Comparison of ENCODE assay signal across 13 mouse cellular contexts in genomic region chr2:28727786-28728404, GRCm38 (mm10). TPM values are rescaled to one million over a fixed set of nuclear protein-coding genes. Genes with fewer than 3 reads are reported as not detected.
DNase-seq lines count a peak whose midpoint lies in the region; ATAC-seq and TF ChIP-seq lines count a peak whose summit lies in the region.
"Had no signal": no experiment of that assay in that cellular context is flagged by ENCODE, and none has a peak within 500 bp of the region (broad histone marks: within the 10 kb centered on the region; RNA-seq: fewer than 3 reads in every experiment).

No protein-coding gene starts in this region.

- peaks cover 29% of the 10 kb centered on the region for H3K4me1 ChIP-seq in embryonic facial prominence, embryonic 10.5 days
- peaks cover 3% of the 10 kb centered on the region; the same call in 1 of the 2 replicates for H3K4me1 ChIP-seq in hindbrain, embryonic 11.5 days (replicated peaks; ENCODE audit: control insufficient read depth, insufficient read depth, low read length)
- peaks cover 26% of the 10 kb centered on the region for H3K4me1 ChIP-seq in midbrain, embryonic 10.5 days
- H3K4me1 ChIP-seq in thymus, adult 2 months (replicated peaks; ENCODE audit: control insufficient read depth, insufficient read depth, low read length): peaks cover 9% of the 10 kb centered on the region
- 0 out of 2 replicates have a peak, but pooled peaks cover 3% of the 10 kb centered on the region for H3K4me1 ChIP-seq in kidney, embryonic 16.5 days (ENCODE audit: insufficient read depth, low read length)
- H3K4me1 ChIP-seq: intestine, embryonic 15.5 days; stomach, embryonic 15.5 days had no signal

- intact Hi-C loops in left cerebral cortex, postnatal 36 days (cut with DNase I): no loop called here
- intact Hi-C loops in heart, postnatal 10 days (cut with DNase I): no loop called here

- H3K4me2 ChIP-seq in hindbrain, embryonic 11.5 days (replicated peaks; ENCODE audit: low read depth, low read length): no peak overlapping the region
- H3K4me2 ChIP-seq in kidney, embryonic 16.5 days (replicated peaks; ENCODE audit: low read depth, low read length): no peak overlapping the region
- H3K4me2 ChIP-seq: intestine, embryonic 15.5 days; stomach, embryonic 15.5 days had no signal

- H3K27ac ChIP-seq in embryonic facial prominence, embryonic 10.5 days (replicated peaks): peak overlapping the region; percentile 65
- H3K27ac ChIP-seq in hindbrain, embryonic 11.5 days (ENCODE audit: low read depth, low read length): peak overlapping the region; percentile 62; the same call in 1 of the 2 replicates
- H3K27ac ChIP-seq in midbrain, embryonic 10.5 days (replicated peaks): peak overlapping the region; percentile 68
- H3K27ac ChIP-seq in thymus, adult 2 months (ENCODE audit: control insufficient read depth, insufficient read depth, low read length): no peak overlapping the region
- H3K27ac ChIP-seq in kidney, embryonic 16.5 days (ENCODE audit: low read length): no peak overlapping the region
- H3K27ac ChIP-seq: intestine, embryonic 15.5 days; stomach, embryonic 15.5 days had no signal

- no peak for TF ChIP-seq CTCF in thymus, adult 2 months (IDR thresholded peaks at IDR 0.05; ENCODE audit: borderline replicate concordance, control insufficient read depth, extremely low read depth, insufficient read depth, low read length, poor library complexity)

- no peaks in the 10 kb centered on the region for H3K9me3 ChIP-seq in embryonic facial prominence, embryonic 10.5 days
- H3K9me3 ChIP-seq in hindbrain, embryonic 11.5 days (ENCODE audit: control insufficient read depth, low read length): no peaks in the 10 kb centered on the region
- no peaks in the 10 kb centered on the region for H3K9me3 ChIP-seq in midbrain, embryonic 10.5 days (replicated peaks)
- H3K9me3 ChIP-seq in kidney, embryonic 16.5 days (ENCODE audit: low read length): no peaks in the 10 kb centered on the region
- H3K9me3 ChIP-seq: intestine, embryonic 15.5 days; megakaryocyte, embryonic 14.5 days; stomach, embryonic 15.5 days had no signal

- ATAC-seq in hindbrain, embryonic 11.5 days (ENCODE audit: low FRiP score): peak; percentile 43; the same call in 1 of the 2 replicates
- no peak for ATAC-seq in kidney, embryonic 16.5 days (ENCODE audit: low FRiP score, low TSS enrichment)
- ATAC-seq: intestine, embryonic 15.5 days had no signal

- H3K27me3 ChIP-seq in embryonic facial prominence, embryonic 10.5 days (replicated peaks; ENCODE audit: low read depth, poor library complexity, severe bottlenecking): peaks cover 26% of the 10 kb centered on the region
- no peaks in the 10 kb centered on the region for H3K27me3 ChIP-seq in hindbrain, embryonic 11.5 days (ENCODE audit: control insufficient read depth, insufficient read depth, low read length)
- H3K27me3 ChIP-seq in midbrain, embryonic 10.5 days (ENCODE audit: low read depth, poor library complexity, severe bottlenecking): peaks cover 10% of the 10 kb centered on the region; the same call in 1 of the 2 replicates
- no peaks in the 10 kb centered on the region for H3K27me3 ChIP-seq in thymus, adult 2 months (ENCODE audit: control insufficient read depth, insufficient read depth, low read length)
- no peaks in the 10 kb centered on the region for H3K27me3 ChIP-seq in kidney, embryonic 16.5 days (ENCODE audit: insufficient read depth, low read length)
- H3K27me3 ChIP-seq: intestine, embryonic 15.5 days; stomach, embryonic 15.5 days had no signal

- DNase-seq in embryonic facial prominence, embryonic 10.5 days (ENCODE audit: low spot score): no peak
- peak; percentile 49 for DNase-seq in hindbrain, embryonic 11.5 days (ENCODE audit: low spot score)
- DNase-seq in midbrain, embryonic 10.5 days (ENCODE audit: low spot score): no peak
- peak; percentile 16 for DNase-seq in thymus, adult 2 months
- no peak for DNase-seq in left cerebral cortex, postnatal 36 days (ENCODE audit: low spot score in 2 of 2)
- DNase-seq in adrenal gland, adult 2 months: no peak
- no peak for DNase-seq in heart, postnatal 10 days
- DNase-seq: cerebellum, postnatal 36 days had no signal

- H3K36me3 ChIP-seq in embryonic facial prominence, embryonic 10.5 days (replicated peaks): no peaks in the 10 kb centered on the region
- H3K36me3 ChIP-seq in hindbrain, embryonic 11.5 days (ENCODE audit: control insufficient read depth, insufficient read depth, low read length): no peaks in the 10 kb centered on the region
- H3K36me3 ChIP-seq in midbrain, embryonic 10.5 days: no peaks in the 10 kb centered on the region
- H3K36me3 ChIP-seq in thymus, adult 2 months (ENCODE audit: control insufficient read depth, insufficient read depth, low read length): no peaks in the 10 kb centered on the region
- no peaks in the 10 kb centered on the region for H3K36me3 ChIP-seq in kidney, embryonic 16.5 days (ENCODE audit: insufficient read depth, low read length)
- H3K36me3 ChIP-seq: intestine, embryonic 15.5 days; stomach, embryonic 15.5 days had no signal

- WGBS in embryonic facial prominence, embryonic 10.5 days: 32% methylated on average over 16 of the region's 16 CpGs
- 12% methylated on average over 16 of the region's 16 CpGs for WGBS in hindbrain, embryonic 11.5 days
- WGBS in midbrain, embryonic 10.5 days: 31% methylated on average over 16 of the region's 16 CpGs
- WGBS in thymus, adult 2 months: 56% methylated on average over 16 of the region's 16 CpGs
- 23% methylated on average over 16 of the region's 16 CpGs for WGBS in kidney, embryonic 16.5 days

- peak overlapping the region; percentile 12; the same call in 1 of the 2 replicates for H3K9ac ChIP-seq in hindbrain, embryonic 11.5 days (ENCODE audit: low read depth, low read length)
- no peak overlapping the region for H3K9ac ChIP-seq in kidney, embryonic 16.5 days (replicated peaks; ENCODE audit: low read length)
- H3K9ac ChIP-seq: intestine, embryonic 15.5 days; stomach, embryonic 15.5 days had no signal

- no peak for TF ChIP-seq POLR2A in thymus, adult 2 months (IDR thresholded peaks at IDR 0.05; ENCODE audit: control insufficient read depth, extremely low read depth, insufficient read depth, low read length, poor library complexity)

- 0 out of 2 replicates have a peak overlapping the region, but pooled peaks have one; percentile 5 for H3K4me3 ChIP-seq in embryonic facial prominence, embryonic 10.5 days
- H3K4me3 ChIP-seq in hindbrain, embryonic 11.5 days (ENCODE audit: low read depth, low read length): no peak overlapping the region
- no peak overlapping the region for H3K4me3 ChIP-seq in midbrain, embryonic 10.5 days
- no peak overlapping the region for H3K4me3 ChIP-seq in thymus, adult 2 months (ENCODE audit: control insufficient read depth, insufficient read depth, low read length)
- no peak overlapping the region for H3K4me3 ChIP-seq in kidney, embryonic 16.5 days (ENCODE audit: low read length)
- H3K4me3 ChIP-seq: intestine, embryonic 15.5 days; megakaryocyte, embryonic 14.5 days; stomach, embryonic 15.5 days had no signal

RNA-seq across cellular contexts. Expression of gene Ak8, which starts 27.9 kb away (rescaled TPM):
- 0.70 and 1.1 TPM in 2 replicates for polyA plus RNA-seq in embryonic facial prominence, embryonic 10.5 days (2016; fragmentation: Nextera tagmentation; extraction: Ambion mirVana)
- 1.3 and 1.5 TPM in 2 replicates for polyA plus RNA-seq in hindbrain, embryonic 11.5 days (2014; fragmentation: Nextera tagmentation; extraction: Ambion mirVana)
- 0.61 and 0.72 TPM in 2 replicates for polyA plus RNA-seq in midbrain, embryonic 10.5 days (2016; fragmentation: Nextera tagmentation; extraction: Ambion mirVana)
- 0.75 and 0.89 TPM in 2 replicates for polyA plus RNA-seq in thymus, adult 2 months (2012; rRNA removed)
- polyA plus RNA-seq in kidney, embryonic 16.5 days (2015; fragmentation: Nextera tagmentation; extraction: Ambion mirVana): 0.94 and 1.2 TPM in 2 replicates
- total RNA-seq in left cerebral cortex, postnatal 36 days (2021): 1 to 10 TPM; 1.6 to 1.7 TPM
- total RNA-seq in adrenal gland, adult 2 months (2021): under 1 TPM; 0.29 to 0.38 TPM
- polyA plus RNA-seq in adrenal gland, adult 2 months (2012; rRNA removed): 0.29 and 0.44 TPM in 2 replicates
- total RNA-seq in heart, postnatal 10 days (2021): not detected

RNA-seq across cellular contexts. Expression of gene Spaca9, which starts 28.4 kb away (rescaled TPM):
- polyA plus RNA-seq in embryonic facial prominence, embryonic 10.5 days (2016; fragmentation: Nextera tagmentation; extraction: Ambion mirVana): 2.6 and 3.2 TPM in 2 replicates
- polyA plus RNA-seq in hindbrain, embryonic 11.5 days (2014; fragmentation: Nextera tagmentation; extraction: Ambion mirVana): 3.3 and 5.3 TPM in 2 replicates
- 1.7 and 3.2 TPM in 2 replicates for polyA plus RNA-seq in midbrain, embryonic 10.5 days (2016; fragmentation: Nextera tagmentation; extraction: Ambion mirVana)
- 1.6 and 2.5 TPM in 2 replicates for polyA plus RNA-seq in thymus, adult 2 months (2012; rRNA removed)
- 2.3 and 2.7 TPM in 2 replicates for polyA plus RNA-seq in kidney, embryonic 16.5 days (2015; fragmentation: Nextera tagmentation; extraction: Ambion mirVana)
- total RNA-seq in left cerebral cortex, postnatal 36 days (2021): not detected
- total RNA-seq in adrenal gland, adult 2 months (2021): under 1 TPM in 1 of 2 experiments, not detected in 1; 0.92 TPM
- 0.84 TPM in 1 of 2 replicates, not detected in the other for polyA plus RNA-seq in adrenal gland, adult 2 months (2012; rRNA removed)
- not detected for total RNA-seq in heart, postnatal 10 days (2021)
- total RNA-seq: heart, adult 8-10 months had no signal

Comparison
In these comparisons a context has a peak if more than half of its experiments do, and no peak if none do; other contexts are left out.
1. DNase-seq: peak in hindbrain, embryonic 11.5 days (single experiment) and thymus, adult 2 months (single experiment); none in embryonic facial prominence, embryonic 10.5 days (single experiment), midbrain, embryonic 10.5 days (single experiment), left cerebral cortex, postnatal 36 days (0 of 2), adrenal gland, adult 2 months (single experiment) and heart, postnatal 10 days (0 of 2).
2. H3K27ac ChIP-seq: peak in embryonic facial prominence, embryonic 10.5 days (single experiment), hindbrain, embryonic 11.5 days (single experiment) and midbrain, embryonic 10.5 days (single experiment); none in thymus, adult 2 months (single experiment) and kidney, embryonic 16.5 days (single experiment).